Mouse (Mus musculus): Measurements from ENCODE around the gene Thyn1. TPM values are rescaled to one million over a fixed set of nuclear protein-coding genes. Genes with fewer than 3 reads are reported as not detected.

The Thyn1 gene
- total RNA-seq, 2 experiments from 2014 or later: 19.5 to 20.7 TPM

GRCm38 (mm10) chr9:27029828-27030762 lies 30.6 kb downstream of the Thyn1 start, which contains the start of the genes Vps26b and Ncapd3:
Vps26b (minus strand) TSS chr9:27030065.
Ncapd3 (plus strand) TSS chr9:27030175.
- DNase-seq: peak; percentile 93

GRCm38 (mm10) chr9:27030763-27031100 lies 31.2 kb downstream of the Thyn1 start:
- DNase-seq: no peak

GRCm38 (mm10) chr9:27043892-27044291 lies 44.4 kb downstream of the Thyn1 start:
- DNase-seq: no peak

- DNase-seq: no peak
Observed at GRCm38 (mm10) chr9:27049492-27049891, 50.0 kb downstream of the Thyn1 start.

Other genes starting within 250 kb of the Thyn1 start
- 10 to 100 TPM in 1 of 2 experiments, 1 to 10 TPM in 1; 4.6 to 12.2 TPM for gene Glb1l2, start 193.2 kb upstream of the Thyn1 start, total RNA-seq (2021)
- not detected for gene Glb1l3, start 138.8 kb upstream of the Thyn1 start, total RNA-seq (2021)
- gene Gm1110, start 76.6 kb upstream of the Thyn1 start, total RNA-seq (2021): not detected
- 10 to 100 TPM; 32.7 to 35.1 TPM for gene Acad8, start 144 bp upstream of the Thyn1 start, total RNA-seq (2021)
- gene Vps26b, start 30.4 kb downstream of the Thyn1 start, total RNA-seq (2021): 10 to 100 TPM; 24.4 to 24.7 TPM
- 1 to 10 TPM; 5.3 to 5.8 TPM for gene Ncapd3, start 30.5 kb downstream of the Thyn1 start, total RNA-seq (2021)
- gene Jam3, start 155.7 kb downstream of the Thyn1 start, total RNA-seq (2021): 1 to 10 TPM; 8.5 to 8.6 TPM